ENCODE assay signal across 20 mouse cellular contexts in genomic region chr11:33143906-33144305, GRCm38 (mm10). TPM values are rescaled to one million over a fixed set of nuclear protein-coding genes. Genes with fewer than 3 reads are reported as not detected.
DNase-seq lines count a peak whose midpoint lies in the region; ATAC-seq and TF ChIP-seq lines count a peak whose summit lies in the region.
"Had no signal": no experiment of that assay in that cellular context is flagged by ENCODE, and none has a peak within 500 bp of the region (broad histone marks: within the 10 kb centered on the region; RNA-seq: fewer than 3 reads in every experiment).

No protein-coding gene starts in this region.

- no peaks in the 10 kb centered on the region for H3K36me3 ChIP-seq in kidney, postnatal 0 days (ENCODE audit: insufficient read depth, low read length)
- H3K36me3 ChIP-seq in limb, embryonic 10.5 days: no peaks in the 10 kb centered on the region
- H3K36me3 ChIP-seq: embryonic facial prominence, embryonic 12.5 days had no signal

- H3K4me3 ChIP-seq in kidney, postnatal 0 days (replicated peaks; ENCODE audit: low read depth, low read length): no peak overlapping the region
- H3K4me3 ChIP-seq in limb, embryonic 10.5 days: no peak overlapping the region
- H3K4me3 ChIP-seq: embryonic facial prominence, embryonic 12.5 days had no signal

- no peak overlapping the region for H3K27ac ChIP-seq in kidney, postnatal 0 days
- H3K27ac ChIP-seq in limb, embryonic 10.5 days: no peak overlapping the region
- H3K27ac ChIP-seq: embryonic facial prominence, embryonic 12.5 days had no signal

- no peak overlapping the region for H3K9ac ChIP-seq in kidney, postnatal 0 days (ENCODE audit: low read depth, low read length)
- H3K9ac ChIP-seq: embryonic facial prominence, embryonic 12.5 days had no signal

- ATAC-seq in kidney, postnatal 0 days (replicated peaks; ENCODE audit: low FRiP score, low read depth): peak; percentile 19; the same call in 1 of the 2 replicates
- no peak for ATAC-seq in CD4-positive, CD25-positive, alpha-beta regulatory T cell, adult 4 months
- ATAC-seq: forebrain, embryonic 14.5 days had no signal

- WGBS in kidney, postnatal 0 days: 24% methylated on average over 9 of the region's 9 CpGs
- WGBS in limb, embryonic 10.5 days: 32% methylated on average over 9 of the region's 9 CpGs

- peak; percentile 28 for DNase-seq in kidney, postnatal 0 days (ENCODE audit: low spot score)
- DNase-seq in kidney, adult 18-20 months: no peak
- peak; percentile 39 for DNase-seq in testis, postnatal 10 days (ENCODE audit: low spot score)
- no peak for DNase-seq in testis, postnatal 14 days (ENCODE audit: low spot score)
- peak; percentile 29 for DNase-seq in limb, embryonic 10.5 days (ENCODE audit: low spot score)
- DNase-seq in gastrocnemius, postnatal 14 days: no peak
- DNase-seq: cerebellum, adult 18-20 months; gastrocnemius, postnatal 36 days; heart, postnatal 36 days; kidney, adult 9 months; layer of hippocampus, postnatal 36 days; liver; right cerebral cortex, postnatal 4 days; thymus, postnatal 4 days had no signal

- H3K4me1 ChIP-seq in kidney, postnatal 0 days (replicated peaks; ENCODE audit: insufficient read depth, low read length): peaks cover 6% of the 10 kb centered on the region; the same call in 1 of the 2 replicates
- peaks cover 47% of the 10 kb centered on the region for H3K4me1 ChIP-seq in limb, embryonic 10.5 days

- H3K4me2 ChIP-seq in kidney, postnatal 0 days (ENCODE audit: low read length): no peak overlapping the region
- H3K4me2 ChIP-seq: embryonic facial prominence, embryonic 12.5 days had no signal

- no peaks in the 10 kb centered on the region for H3K9me3 ChIP-seq in kidney, postnatal 0 days (replicated peaks; ENCODE audit: low read length)
- H3K9me3 ChIP-seq in limb, embryonic 10.5 days (replicated peaks): no peaks in the 10 kb centered on the region
- H3K9me3 ChIP-seq: embryonic facial prominence, embryonic 12.5 days had no signal

- intact Hi-C loops in gastrocnemius, postnatal 14 days (cut with DNase I; ENCODE audit: low total_unique reads): loop anchor here (5.0 to 10.0 kb wide), 3 partner anchors 117 to 519 kb away; no protein-coding TSS in a partner anchor

- no peaks in the 10 kb centered on the region; the same call in 1 of the 2 replicates for H3K27me3 ChIP-seq in kidney, postnatal 0 days (ENCODE audit: insufficient read depth, low read length)
- peaks cover 68% of the 10 kb centered on the region for H3K27me3 ChIP-seq in limb, embryonic 10.5 days (ENCODE audit: low read depth, poor library complexity, severe bottlenecking)
- H3K27me3 ChIP-seq: CH12.LX had no signal

- TF ChIP-seq CTCF in kidney, postnatal 0 days (IDR thresholded peaks at IDR 0.05; ENCODE audit: low read depth): no peak

RNA-seq across cellular contexts. Expression of gene Fgf18, which starts 3.3 kb away (rescaled TPM):
- polyA plus RNA-seq in kidney, postnatal 0 days (2015; fragmentation: Nextera tagmentation; extraction: Ambion mirVana): 0.54 and 0.76 TPM in 2 replicates
- 1.7 and 5.7 TPM in 2 replicates for polyA plus RNA-seq in limb, embryonic 10.5 days (2016; fragmentation: Nextera tagmentation; extraction: Ambion mirVana)
- not detected for polyA plus RNA-seq in CD4-positive, CD25-positive, alpha-beta regulatory T cell, adult 4 months (2017; shearing (Covaris generic))
- total RNA-seq in gastrocnemius, postnatal 14 days (2021): 1 to 10 TPM; 1.9 to 5.6 TPM
- total RNA-seq: CH12.LX; megakaryocyte progenitor cell, adult 5-6 weeks had no signal

RNA-seq across cellular contexts. Expression of gene Npm1, which starts 19.1 kb away (rescaled TPM):
- polyA plus RNA-seq in kidney, postnatal 0 days (2015; fragmentation: Nextera tagmentation; extraction: Ambion mirVana): 901 and 905 TPM in 2 replicates
- polyA plus RNA-seq in limb, embryonic 10.5 days (2016; fragmentation: Nextera tagmentation; extraction: Ambion mirVana): 1,479 and 1,796 TPM in 2 replicates
- polyA plus RNA-seq in CD4-positive, CD25-positive, alpha-beta regulatory T cell, adult 4 months (2017; shearing (Covaris generic)): 1,000 to 10,000 TPM; 1,268 to 1,417 TPM
- total RNA-seq in gastrocnemius, postnatal 14 days (2021): 100 to 1,000 TPM; 136 to 145 TPM

RNA-seq across cellular contexts. Expression of gene Tlx3, which starts 59.5 kb away (rescaled TPM):
- polyA plus RNA-seq in kidney, postnatal 0 days (2015; fragmentation: Nextera tagmentation; extraction: Ambion mirVana): not detected in 2 replicates
- not detected in 2 replicates for polyA plus RNA-seq in limb, embryonic 10.5 days (2016; fragmentation: Nextera tagmentation; extraction: Ambion mirVana)
- not detected for polyA plus RNA-seq in CD4-positive, CD25-positive, alpha-beta regulatory T cell, adult 4 months (2017; shearing (Covaris generic))
- not detected for total RNA-seq in gastrocnemius, postnatal 14 days (2021)
- total RNA-seq: CH12.LX; gastrocnemius, postnatal 36 days; heart, postnatal 36 days; layer of hippocampus, postnatal 36 days; megakaryocyte progenitor cell, adult 5-6 weeks had no signal
- polyA plus RNA-seq: forebrain, embryonic 14.5 days; stomach, embryonic 14.5 days had no signal

Comparison
In these comparisons a context has a peak if more than half of its experiments do, and no peak if none do; other contexts are left out.
1. DNase-seq: peak in kidney, postnatal 0 days (single experiment), testis, postnatal 10 days (single experiment) and limb, embryonic 10.5 days (single experiment); none in kidney, adult 18-20 months (single experiment), testis, postnatal 14 days (single experiment) and gastrocnemius, postnatal 14 days (single experiment).